Mouse (Mus musculus) ES-E14 (cell line): Measurements from ENCODE around the gene Itsn1.

ENCODE experiments used
- CHD2 ChIP-seq: IDR thresholded peaks from 2 replicates; pipeline ENCODE4 v1.6.1; 2014; ENCODE audit warnings: mild to moderate bottlenecking, low read depth, low read length, inconsistent platforms
- HCFC1 ChIP-seq: IDR thresholded peaks from 2 replicates; pipeline ENCODE4 v1.6.1; 2012; ENCODE audit warnings: low read length, inconsistent platforms, borderline replicate concordance; ENCODE audit not compliant: insufficient read depth
- MAFK ChIP-seq: IDR thresholded peaks from 2 replicates; pipeline ENCODE4 v1.6.1; 2014; ENCODE audit warnings: mild to moderate bottlenecking, low read depth, low read length, inconsistent platforms; ENCODE audit not compliant: insufficient read depth
- ZC3H11A ChIP-seq: IDR thresholded peaks from 2 replicates; pipeline ENCODE4 v1.6.1; 2012; ENCODE audit warnings: low read depth, mild to moderate bottlenecking, inconsistent platforms, low read length, borderline replicate concordance

DNA sequence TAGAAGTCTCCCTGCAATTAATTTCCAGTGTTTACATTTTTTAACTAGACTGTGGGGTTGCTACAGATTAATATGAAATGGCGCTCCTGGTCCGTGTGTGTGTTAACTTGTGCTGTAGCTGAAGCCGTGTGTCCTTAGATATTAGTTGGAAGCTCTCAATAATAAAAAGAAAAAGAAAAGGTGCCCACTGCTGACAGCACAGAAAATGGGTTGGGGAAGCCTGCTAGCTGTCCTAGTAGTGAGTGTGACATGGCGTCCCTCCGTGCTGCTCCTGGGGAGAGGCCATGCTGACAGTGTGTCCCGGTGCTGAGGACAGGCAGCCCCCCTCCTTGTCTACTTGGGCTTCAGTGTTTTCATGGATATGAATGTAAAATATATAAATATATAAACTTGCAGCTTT is 142.1 kb downstream of the Itsn1 start:
- no peak for TF ChIP-seq HCFC1
- no peak for TF ChIP-seq MAFK
- TF ChIP-seq ZC3H11A, result no peak
- no peak for TF ChIP-seq CHD2
